In the genomic region with DNA sequence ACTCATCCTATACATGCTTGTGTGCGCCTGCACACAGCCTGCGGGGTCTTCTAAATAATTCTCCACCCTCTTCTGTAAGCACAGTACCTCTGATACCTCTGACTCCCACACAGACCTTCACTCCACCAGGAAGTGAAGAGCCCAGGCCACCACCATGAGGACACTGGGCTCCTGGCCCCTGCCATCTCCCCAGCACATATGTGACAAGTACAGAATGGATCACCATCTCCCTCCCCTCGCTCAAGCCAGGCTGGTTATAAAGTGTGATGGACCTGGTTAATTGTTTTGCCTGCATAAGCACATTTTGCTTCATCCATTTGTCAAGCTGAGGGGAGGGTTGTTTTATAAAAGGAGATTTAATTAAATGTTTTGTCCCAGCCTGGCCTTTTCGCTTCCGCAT, we compare ENCODE assay signal across 23 mouse cellular contexts.
A peak's percentile ranks its signal among the peaks of the same experiment; 100 is the strongest.
DNase-seq lines count a peak whose midpoint lies in the region; ATAC-seq lines count a peak whose summit lies in the region.
"Had no signal": no experiment of that assay in that cellular context is flagged by ENCODE, and none has a peak within 500 bp of the region (broad histone marks: within the 10 kb centered on the region; RNA-seq: fewer than 3 reads in every experiment).

No protein-coding gene starts in this region.

- 84% methylated on average over 5 of the region's 5 CpGs for WGBS in hindbrain, embryonic 10.5 days
- WGBS in hindbrain, embryonic 13.5 days, result 74% methylated on average over 5 of the region's 5 CpGs
- 74% methylated on average over 5 of the region's 5 CpGs for WGBS in hindbrain, embryonic 12.5 days
- 74% methylated on average over 5 of the region's 5 CpGs for WGBS in hindbrain, embryonic 16.5 days
- 67% methylated on average over 5 of the region's 5 CpGs for WGBS in neural tube, embryonic 14.5 days

- no peaks in the 10 kb centered on the region for H3K9me3 ChIP-seq in hindbrain, embryonic 10.5 days
- no peaks in the 10 kb centered on the region for H3K9me3 ChIP-seq in hindbrain, embryonic 13.5 days
- no peaks in the 10 kb centered on the region for H3K9me3 ChIP-seq in hindbrain, embryonic 12.5 days (replicated peaks)
- H3K9me3 ChIP-seq in hindbrain, embryonic 16.5 days (ENCODE audit: control insufficient read depth, low read length), result no peaks in the 10 kb centered on the region
- H3K9me3 ChIP-seq in neural tube, embryonic 14.5 days (ENCODE audit: control insufficient read depth, low read length), result no peaks in the 10 kb centered on the region
- H3K9me3 ChIP-seq: embryonic facial prominence, embryonic 13.5 days; embryonic facial prominence, embryonic 15.5 days; forebrain, embryonic 10.5 days; forebrain, embryonic 12.5 days had no signal

- peak overlapping the region; percentile 12; the same call in 1 of the 2 replicates for H3K27ac ChIP-seq in hindbrain, embryonic 10.5 days
- H3K27ac ChIP-seq in hindbrain, embryonic 13.5 days, result no peak overlapping the region
- H3K27ac ChIP-seq in hindbrain, embryonic 12.5 days, result no peak overlapping the region
- H3K27ac ChIP-seq in hindbrain, embryonic 16.5 days (ENCODE audit: low read depth, low read length), result no peak overlapping the region
- no peak overlapping the region for H3K27ac ChIP-seq in neural tube, embryonic 14.5 days (ENCODE audit: low read depth, low read length)
- H3K27ac ChIP-seq: embryonic facial prominence, embryonic 13.5 days; embryonic facial prominence, embryonic 15.5 days; forebrain, embryonic 10.5 days; forebrain, embryonic 12.5 days had no signal

- no peak overlapping the region for H3K4me2 ChIP-seq in hindbrain, embryonic 13.5 days
- H3K4me2 ChIP-seq in hindbrain, embryonic 12.5 days (replicated peaks), result no peak overlapping the region
- no peak overlapping the region for H3K4me2 ChIP-seq in hindbrain, embryonic 16.5 days (ENCODE audit: low read length)
- no peak overlapping the region for H3K4me2 ChIP-seq in neural tube, embryonic 14.5 days (ENCODE audit: low read depth, low read length)
- H3K4me2 ChIP-seq: embryonic facial prominence, embryonic 13.5 days; embryonic facial prominence, embryonic 15.5 days; forebrain, embryonic 12.5 days had no signal

- H3K36me3 ChIP-seq in hindbrain, embryonic 10.5 days, result no peaks in the 10 kb centered on the region
- H3K36me3 ChIP-seq in hindbrain, embryonic 13.5 days, result no peaks in the 10 kb centered on the region
- H3K36me3 ChIP-seq in hindbrain, embryonic 12.5 days, result no peaks in the 10 kb centered on the region
- H3K36me3 ChIP-seq in hindbrain, embryonic 16.5 days (ENCODE audit: control insufficient read depth, insufficient read depth, low read length), result no peaks in the 10 kb centered on the region
- H3K36me3 ChIP-seq in neural tube, embryonic 14.5 days (ENCODE audit: control insufficient read depth, insufficient read depth, low read length), result no peaks in the 10 kb centered on the region
- H3K36me3 ChIP-seq: embryonic facial prominence, embryonic 13.5 days; embryonic facial prominence, embryonic 15.5 days; forebrain, embryonic 10.5 days; forebrain, embryonic 12.5 days had no signal

- no peak overlapping the region for H3K4me3 ChIP-seq in hindbrain, embryonic 10.5 days
- no peak overlapping the region for H3K4me3 ChIP-seq in hindbrain, embryonic 13.5 days
- H3K4me3 ChIP-seq in hindbrain, embryonic 12.5 days, result no peak overlapping the region
- H3K4me3 ChIP-seq in hindbrain, embryonic 16.5 days (ENCODE audit: low read length), result no peak overlapping the region
- no peak overlapping the region for H3K4me3 ChIP-seq in neural tube, embryonic 14.5 days (ENCODE audit: low read depth, low read length)
- H3K4me3 ChIP-seq: embryonic facial prominence, embryonic 13.5 days; embryonic facial prominence, embryonic 15.5 days; erythroblast, embryonic 14.5 days; forebrain, embryonic 10.5 days; forebrain, embryonic 12.5 days had no signal

- H3K9ac ChIP-seq in hindbrain, embryonic 13.5 days, result no peak overlapping the region
- H3K9ac ChIP-seq in hindbrain, embryonic 12.5 days, result no peak overlapping the region
- no peak overlapping the region for H3K9ac ChIP-seq in hindbrain, embryonic 16.5 days (ENCODE audit: low read depth, low read length)
- no peak overlapping the region for H3K9ac ChIP-seq in neural tube, embryonic 14.5 days (replicated peaks; ENCODE audit: low read depth, low read length)
- H3K9ac ChIP-seq: embryonic facial prominence, embryonic 13.5 days; embryonic facial prominence, embryonic 15.5 days; forebrain, embryonic 12.5 days had no signal

- no peak for ATAC-seq in hindbrain, embryonic 13.5 days (ENCODE audit: low FRiP score)
- ATAC-seq in hindbrain, embryonic 12.5 days (ENCODE audit: low FRiP score), result peak; percentile 54
- ATAC-seq in hindbrain, embryonic 16.5 days, result no peak
- 0 out of 2 replicates have a peak, but pooled peaks have one; percentile 30 for ATAC-seq in neural tube, embryonic 14.5 days (ENCODE audit: low read depth)
- ATAC-seq: forebrain, embryonic 14.5 days had no signal

- DNase-seq in hindbrain, embryonic 10.5 days (ENCODE audit: low spot score), result no peak
- DNase-seq in neural tube, embryonic 10.5 days (ENCODE audit: extremely low spot score, low spot score), result no peak
- DNase-seq in gastrocnemius, adult 18-20 months (ENCODE audit: low spot score), result no peak
- DNase-seq: adrenal gland, adult 2 months; adrenal gland, postnatal 10 days; adrenal gland, postnatal 25 days; cerebellum, adult 11 months; cerebellum, adult 18-20 months; cerebellum, adult 8-10 months; cerebellum, adult 9-11 months; cerebellum, postnatal 14 days; cerebellum, postnatal 36 days; embryo, embryonic 11 days had no signal

- H3K27me3 ChIP-seq in hindbrain, embryonic 10.5 days (ENCODE audit: insufficient read depth, poor library complexity, severe bottlenecking), result no peaks in the 10 kb centered on the region
- H3K27me3 ChIP-seq in hindbrain, embryonic 13.5 days, result 0 out of 2 replicates have a peak, but pooled peaks cover 5% of the 10 kb centered on the region
- H3K27me3 ChIP-seq in hindbrain, embryonic 12.5 days, result no peaks in the 10 kb centered on the region
- no peaks in the 10 kb centered on the region for H3K27me3 ChIP-seq in hindbrain, embryonic 16.5 days (replicated peaks; ENCODE audit: control insufficient read depth, insufficient read depth, low read length)
- H3K27me3 ChIP-seq in neural tube, embryonic 14.5 days (ENCODE audit: control insufficient read depth, insufficient read depth, low read length), result no peaks in the 10 kb centered on the region
- H3K27me3 ChIP-seq: embryonic facial prominence, embryonic 13.5 days; embryonic facial prominence, embryonic 15.5 days; forebrain, embryonic 12.5 days had no signal

- H3K4me1 ChIP-seq in hindbrain, embryonic 10.5 days (replicated peaks), result peaks cover 34% of the 10 kb centered on the region
- H3K4me1 ChIP-seq in hindbrain, embryonic 13.5 days (replicated peaks), result peaks cover 23% of the 10 kb centered on the region
- peaks cover 16% of the 10 kb centered on the region for H3K4me1 ChIP-seq in hindbrain, embryonic 12.5 days
- peaks cover 6% of the 10 kb centered on the region; the same call in 1 of the 2 replicates for H3K4me1 ChIP-seq in hindbrain, embryonic 16.5 days (ENCODE audit: control insufficient read depth, insufficient read depth, low read depth, low read length)
- H3K4me1 ChIP-seq in neural tube, embryonic 14.5 days (ENCODE audit: control insufficient read depth, insufficient read depth, low read length), result peaks cover 4% of the 10 kb centered on the region

Comparison
In these comparisons a context has a peak if more than half of its experiments do, and no peak if none do; other contexts are left out.
1. ATAC-seq: peak in hindbrain, embryonic 12.5 days (single experiment) and neural tube, embryonic 14.5 days (single experiment); none in hindbrain, embryonic 13.5 days (single experiment) and hindbrain, embryonic 16.5 days (single experiment).